Mouse (Mus musculus): Measurements from ENCODE around the gene Prpf6.

DNA sequence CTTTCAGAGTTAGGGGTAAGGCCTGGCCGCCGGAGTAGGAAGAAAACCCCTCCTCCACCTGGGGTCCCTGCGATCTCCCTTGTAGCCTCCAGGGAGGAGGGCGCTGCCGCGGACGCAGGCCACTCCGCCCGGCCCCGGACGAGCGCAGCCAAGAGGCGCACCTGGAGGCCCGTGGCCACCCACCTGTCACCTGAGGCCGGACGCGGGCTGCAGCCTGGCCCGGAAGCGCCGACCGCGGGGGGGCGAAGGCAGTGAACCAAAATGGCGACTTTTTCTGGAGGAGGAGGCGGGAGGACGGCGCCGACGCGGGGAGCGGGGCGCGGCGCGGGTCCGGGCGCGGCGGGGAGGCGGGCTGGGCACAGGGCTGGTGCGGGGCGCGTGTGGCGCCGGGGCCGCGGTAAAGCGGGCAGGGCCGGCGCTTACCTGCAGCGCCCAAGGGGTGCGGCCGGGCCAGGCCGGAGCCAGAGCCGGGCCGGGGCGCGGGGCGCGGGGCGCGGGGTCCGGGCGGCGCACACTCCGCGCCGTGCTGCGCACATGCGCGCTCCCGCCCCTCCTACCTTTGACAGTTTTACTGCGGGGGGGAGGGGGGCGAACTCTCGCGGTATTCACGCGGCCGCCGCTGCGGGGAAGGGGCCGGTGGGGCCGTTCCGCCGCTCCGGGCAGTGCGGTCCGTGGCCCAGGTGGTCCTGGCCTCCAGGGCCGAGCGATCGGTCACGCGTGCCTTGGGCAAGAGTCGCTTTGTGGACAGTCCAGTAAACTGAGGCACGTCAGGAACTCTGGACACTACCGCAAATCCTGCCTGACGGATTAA, 768 bp downstream of the Prpf6 start, which contains the start of gene Zfp512b:
- TF ChIP-seq POLR2A (IDR thresholded peaks at IDR 0.05; ENCODE audit: borderline replicate concordance, insufficient read depth, low read length), result peak; percentile 45
- no peak for TF ChIP-seq CTCF (IDR thresholded peaks at IDR 0.05; ENCODE audit: borderline replicate concordance, insufficient read depth, low read depth, low read length)
